Mouse (Mus musculus): ENCODE results near the gene Gsta1.

DNA sequence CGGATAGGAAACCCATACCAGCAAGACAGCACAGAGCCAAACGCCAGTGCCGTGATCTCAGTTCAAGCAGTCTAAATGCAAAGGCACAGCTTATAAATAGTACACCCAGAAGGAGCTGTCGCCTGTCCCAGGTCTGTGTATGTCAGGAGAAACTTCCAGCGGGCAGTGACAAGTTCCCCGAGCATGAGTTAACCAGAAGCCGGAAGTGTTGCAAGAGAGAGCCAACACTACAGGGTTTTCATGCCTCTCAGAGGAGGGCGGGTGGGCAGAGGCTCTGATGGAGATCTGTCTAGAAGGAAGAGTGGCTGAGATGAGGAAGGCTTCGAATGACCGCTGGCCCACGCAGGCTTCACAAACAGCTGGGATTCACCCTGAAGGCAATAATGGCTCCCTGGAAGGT, 5.2 kb upstream of the Gsta1 start:
- no peak for TF ChIP-seq CTCF (IDR thresholded peaks at IDR 0.05; ENCODE audit: extremely low read depth, insufficient read depth, low read length)
- TF ChIP-seq POLR2A (IDR thresholded peaks at IDR 0.05; ENCODE audit: extremely low read depth, insufficient read depth, low read length), result no peak
